Mouse (Mus musculus): Measurements from ENCODE around the gene Naa80.
"Not testable (repeated sequence)": the region's sequence is repeated elsewhere in the genome, so short reads cannot be mapped to it uniquely, and the experiment has no call there.

The Naa80 gene

DNA sequence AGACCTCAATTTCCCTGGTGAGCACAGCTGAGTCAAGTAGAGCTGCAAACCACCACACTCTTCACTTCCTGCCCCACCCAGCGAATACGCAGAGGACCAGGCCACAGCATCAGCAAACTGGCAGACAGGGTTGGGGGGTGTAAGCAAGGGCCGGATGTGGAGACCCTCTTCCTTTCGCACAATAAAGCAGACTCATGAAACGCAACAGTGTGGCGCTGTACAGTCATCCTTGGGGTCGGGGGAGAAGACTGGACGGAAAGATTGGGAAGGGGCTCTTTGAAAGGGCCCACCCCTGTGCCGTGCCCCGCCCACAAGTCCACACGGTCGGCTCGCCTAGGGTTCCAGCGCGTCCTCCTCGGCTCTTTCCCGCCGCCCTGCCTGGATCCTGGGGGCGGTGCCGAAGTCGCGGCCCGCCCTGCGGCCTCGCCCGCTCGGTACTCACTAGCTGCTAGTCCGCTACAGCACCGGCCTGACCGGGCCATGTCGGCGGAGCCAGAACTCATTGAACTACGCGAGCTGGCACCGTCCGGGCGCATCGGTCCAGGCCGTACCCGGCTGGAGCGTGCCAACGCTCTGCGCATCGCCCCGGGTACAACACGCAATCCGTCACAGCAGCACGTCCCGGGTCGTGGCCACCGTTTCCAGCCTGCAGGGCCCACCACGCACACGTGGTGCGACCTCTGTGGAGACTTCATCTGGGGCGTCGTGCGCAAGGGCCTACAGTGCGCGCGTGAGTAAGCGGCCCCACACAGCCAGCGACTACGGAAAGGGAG is 27.4 kb upstream of the Naa80 start, which contains the start of gene Rassf1:
Gene Rassf1, plus strand, starts transcription at position 439 of the 773 bp plus-strand sequence.
- no peak for DNase-seq (ENCODE audit: low spot score)

DNA sequence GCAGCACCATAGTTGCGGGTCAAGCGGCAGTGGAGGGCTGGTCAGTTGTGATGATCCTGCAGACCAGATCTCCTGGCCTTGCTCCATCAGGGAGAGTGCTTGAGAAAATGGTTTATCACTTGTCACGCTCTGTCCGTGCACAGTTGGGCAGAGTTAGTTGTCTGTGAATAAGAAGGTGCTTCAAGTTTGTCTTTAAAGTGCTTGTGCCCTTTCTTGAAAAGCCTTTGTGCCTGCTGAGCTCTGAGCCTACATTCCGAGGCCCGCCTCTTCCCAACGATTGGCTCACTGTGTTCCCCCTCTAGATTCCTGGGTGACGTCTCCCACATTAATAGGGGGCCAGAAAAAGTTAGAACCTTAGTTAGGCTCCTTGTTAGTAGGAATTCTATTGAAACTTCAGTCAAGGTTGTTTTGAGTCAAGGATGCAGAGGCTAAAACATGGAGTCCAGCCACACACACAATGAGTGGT is 26.8 kb upstream of the Naa80 start:
- no peak for DNase-seq (ENCODE audit: low spot score)

- DNase-seq (ENCODE audit: low spot score): no peak
These were observed 25.8 kb upstream of the Naa80 start for GRCm38 (mm10) chr9:107552690-107553393.

DNA sequence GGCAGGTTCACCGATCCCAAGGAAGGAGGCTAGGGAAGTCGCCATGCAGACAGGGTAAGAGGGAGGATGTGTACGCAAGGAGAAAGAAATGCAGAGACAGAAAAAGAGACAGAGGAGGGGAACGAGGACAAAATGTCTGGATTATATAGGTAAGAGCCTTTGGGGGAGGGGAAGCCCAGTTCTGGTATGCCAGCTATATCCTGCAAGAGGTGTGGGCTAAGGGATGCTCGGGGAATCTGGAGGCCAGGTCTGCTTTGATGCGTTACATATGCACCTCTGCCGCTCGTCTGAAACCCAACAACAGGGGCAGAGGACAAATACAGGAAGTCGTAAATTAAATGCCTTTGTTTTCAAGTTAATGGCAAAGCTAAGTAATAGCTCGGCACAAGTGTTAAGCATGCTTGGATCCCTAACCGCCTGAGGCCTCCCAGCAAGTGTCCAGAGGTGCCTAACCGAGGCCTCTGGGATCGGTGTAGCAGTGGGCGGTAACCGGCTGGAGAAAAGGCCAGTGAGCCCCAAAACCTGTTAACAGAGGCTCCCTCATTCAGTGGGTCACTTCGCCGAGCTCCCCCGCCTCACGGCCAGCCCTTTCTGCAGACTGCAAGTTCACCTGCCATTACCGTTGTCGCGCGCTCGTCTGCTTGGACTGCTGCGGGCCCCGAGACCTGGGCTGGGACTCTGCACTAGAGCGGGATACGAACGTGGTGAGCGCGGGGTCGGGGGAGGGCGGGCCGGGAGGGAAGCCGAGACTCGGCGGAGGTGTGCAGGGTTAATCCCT is 25.0 kb upstream of the Naa80 start:
- DNase-seq (ENCODE audit: low spot score): no peak

- DNase-seq (ENCODE audit: low spot score): peak; percentile 75
These were observed 24.3 kb upstream of the Naa80 start for GRCm38 (mm10) chr9:107554319-107554825.

GRCm38 (mm10) chr9:107555031-107555457 is 23.6 kb upstream of the Naa80 start:
- DNase-seq (ENCODE audit: low spot score): no peak

GRCm38 (mm10) chr9:107555701-107556100 is 23.0 kb upstream of the Naa80 start:
- DNase-seq (ENCODE audit: low spot score): no peak

GRCm38 (mm10) chr9:107556346-107556745 is 22.3 kb upstream of the Naa80 start:
- no peak for DNase-seq (ENCODE audit: low spot score)

DNA sequence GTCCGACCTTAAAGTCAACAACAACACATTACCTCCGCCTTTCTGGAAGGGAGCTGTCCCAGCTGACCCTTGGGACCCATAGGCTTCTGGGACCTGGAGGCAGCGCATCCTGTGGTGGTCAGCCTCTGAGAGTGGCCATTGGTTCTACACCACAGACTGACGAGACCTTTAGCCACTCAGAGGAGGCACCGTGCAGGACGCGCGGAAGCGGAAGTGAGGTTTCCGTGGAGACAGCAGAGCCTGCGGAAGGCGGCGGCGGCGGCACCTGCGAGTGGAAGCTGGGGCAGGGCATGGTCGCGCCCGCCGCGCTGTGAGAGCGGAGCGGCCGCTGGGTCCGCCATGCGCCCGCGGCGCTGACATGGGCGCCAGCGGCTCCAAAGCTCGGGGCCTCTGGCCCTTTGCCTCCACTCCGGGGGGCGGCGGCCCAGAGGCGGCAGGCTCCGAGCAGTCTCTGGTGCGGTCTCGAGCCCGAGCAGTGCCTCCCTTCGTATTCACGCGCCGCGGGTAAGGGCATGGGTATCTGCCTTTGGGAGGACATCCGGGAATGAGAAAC is 15.6 kb upstream of the Naa80 start, which contains the start of gene Tusc2:
Gene Tusc2, plus strand, starts transcription at position 227 of the 553 bp plus-strand sequence.
- DNase-seq (ENCODE audit: low spot score): peak; percentile 75

- not testable (repeated sequence) for DNase-seq (ENCODE audit: low spot score)
These were observed 13.1 kb upstream of the Naa80 start for GRCm38 (mm10) chr9:107565556-107565955.

DNA sequence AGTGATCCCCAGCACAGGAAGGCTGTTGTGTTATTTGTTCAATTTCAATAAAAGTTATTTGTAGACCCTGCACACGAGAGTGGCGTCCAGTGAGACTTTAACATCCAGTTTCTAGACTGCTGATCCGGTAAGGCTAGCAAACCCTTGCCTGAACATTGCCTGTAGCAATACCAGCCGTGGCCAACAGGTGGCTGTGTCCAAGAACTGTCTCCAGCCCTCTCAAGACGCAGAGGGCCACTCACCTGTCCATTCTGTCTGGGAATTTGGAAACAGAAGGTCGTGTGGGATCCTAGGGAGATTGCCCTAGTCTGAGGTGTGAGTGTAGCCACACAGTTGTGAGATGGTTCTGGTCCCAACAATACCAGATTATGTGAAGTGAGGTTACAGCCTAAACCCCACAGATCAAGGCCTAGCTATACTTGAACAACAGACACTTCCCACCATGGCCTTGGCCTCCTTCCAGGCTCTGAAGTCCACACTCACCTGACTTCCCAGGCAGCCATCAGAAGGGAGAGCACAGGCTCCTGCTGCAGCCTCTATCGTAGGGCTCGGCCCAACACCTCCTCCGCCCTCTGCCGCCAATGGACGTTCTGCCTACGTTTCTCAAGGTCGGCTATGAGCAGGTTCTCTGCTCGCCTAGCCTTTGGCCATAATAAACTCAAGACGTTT is 12.5 kb upstream of the Naa80 start:
- DNase-seq (ENCODE audit: low spot score): no peak

GRCm38 (mm10) chr9:107566855-107567254 is 11.8 kb upstream of the Naa80 start:
- DNase-seq (ENCODE audit: low spot score): no peak

DNA sequence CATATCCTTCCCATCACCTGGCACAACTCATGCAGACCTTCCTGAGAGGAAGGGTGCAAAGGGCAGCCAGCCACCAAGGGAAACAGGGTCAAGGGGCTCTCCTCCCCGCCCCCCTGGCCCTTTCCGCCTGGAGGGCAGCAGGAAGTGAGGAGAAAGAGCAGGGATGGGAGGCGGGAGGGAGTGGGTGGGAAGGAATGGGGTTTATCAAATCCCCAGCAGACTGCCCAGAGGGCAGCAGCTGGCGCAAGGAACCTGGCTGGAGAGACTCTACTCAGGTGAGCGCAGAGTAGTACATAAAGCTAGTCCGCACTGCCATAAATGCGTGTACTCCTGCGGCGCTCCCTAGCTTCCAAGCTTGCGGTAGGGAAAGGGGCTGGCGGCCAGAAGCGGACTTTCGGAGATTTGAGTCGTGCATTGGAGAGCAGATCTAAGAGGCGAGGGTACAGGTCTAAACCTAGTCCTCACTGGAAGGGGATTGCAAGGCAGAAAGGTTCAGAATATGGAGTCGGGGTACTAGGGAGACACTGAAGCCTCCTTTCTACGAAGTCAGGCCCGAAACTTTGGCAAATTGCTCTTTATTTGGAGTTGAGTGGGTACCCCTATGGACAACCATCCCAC is 10.9 kb upstream of the Naa80 start, which contains the start of gene Hyal2:
Gene Hyal2, plus strand, starts transcription at position 244 of the 618 bp plus-strand sequence.
- DNase-seq (ENCODE audit: low spot score): no peak

DNA sequence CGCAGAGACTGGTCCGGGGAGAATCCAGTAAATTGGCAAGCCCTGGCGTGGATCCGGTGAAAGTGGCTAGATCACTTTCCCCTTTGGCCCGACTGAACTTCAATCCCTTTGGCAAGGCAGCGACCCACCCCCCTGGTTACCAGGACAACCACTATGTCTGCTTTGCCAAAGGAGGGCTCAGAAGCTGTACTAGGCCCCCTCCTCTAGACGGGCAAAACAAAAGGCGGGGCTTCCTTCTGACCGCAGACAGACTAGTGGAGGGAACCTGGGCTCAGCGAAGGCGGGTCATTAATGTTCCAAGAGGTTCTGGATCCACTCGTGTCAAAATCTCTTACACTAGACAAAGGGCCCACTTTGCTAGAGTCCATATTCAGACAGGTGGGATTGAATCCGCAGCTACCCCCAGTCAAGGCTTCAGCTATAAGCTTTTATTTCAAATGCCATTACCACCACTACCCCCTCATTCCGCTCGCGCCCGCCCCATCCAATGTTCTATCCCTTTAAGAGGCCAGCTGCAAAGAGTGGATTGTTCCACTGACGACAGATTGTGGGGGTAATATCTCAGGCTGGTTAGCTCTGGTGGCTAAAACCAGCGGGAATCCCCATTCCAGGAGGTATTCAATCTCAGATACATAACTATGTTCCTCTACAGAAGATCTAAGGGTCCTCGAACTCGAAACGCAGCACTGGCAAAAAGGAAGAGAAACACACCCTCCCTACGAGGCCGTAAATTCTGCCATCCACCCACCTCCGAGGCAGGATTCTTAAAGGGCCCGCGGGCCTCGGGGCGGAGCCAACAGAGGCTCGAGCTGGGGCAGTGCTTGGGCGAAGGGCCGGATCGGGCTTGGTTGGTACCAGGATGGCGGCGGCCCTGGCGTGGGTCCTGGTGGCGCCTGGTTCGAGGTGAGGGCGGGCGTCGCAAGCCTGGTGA is 10.1 kb upstream of the Naa80 start:
- DNase-seq (ENCODE audit: low spot score): no peak

DNA sequence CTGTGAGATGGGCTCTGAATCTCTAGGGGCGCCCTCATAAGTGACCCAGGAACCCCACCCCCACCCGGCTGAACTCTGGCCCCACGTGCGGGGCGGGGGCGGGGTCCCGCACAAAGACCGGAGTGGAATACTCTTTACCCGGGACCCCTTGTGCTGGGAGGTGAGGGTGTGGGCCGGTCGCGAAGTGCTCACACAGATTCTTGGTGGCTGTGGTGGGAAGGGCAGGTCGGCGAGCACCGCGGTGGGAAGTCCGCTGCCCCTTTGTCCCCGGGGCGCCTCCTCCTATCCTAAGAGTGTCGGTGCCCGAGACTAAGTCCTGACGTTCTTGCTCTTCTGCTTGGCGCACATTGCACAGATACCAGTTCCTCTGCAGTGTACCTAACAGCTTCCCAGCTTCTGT is 9.4 kb upstream of the Naa80 start:
- no peak for DNase-seq (ENCODE audit: low spot score)

DNA sequence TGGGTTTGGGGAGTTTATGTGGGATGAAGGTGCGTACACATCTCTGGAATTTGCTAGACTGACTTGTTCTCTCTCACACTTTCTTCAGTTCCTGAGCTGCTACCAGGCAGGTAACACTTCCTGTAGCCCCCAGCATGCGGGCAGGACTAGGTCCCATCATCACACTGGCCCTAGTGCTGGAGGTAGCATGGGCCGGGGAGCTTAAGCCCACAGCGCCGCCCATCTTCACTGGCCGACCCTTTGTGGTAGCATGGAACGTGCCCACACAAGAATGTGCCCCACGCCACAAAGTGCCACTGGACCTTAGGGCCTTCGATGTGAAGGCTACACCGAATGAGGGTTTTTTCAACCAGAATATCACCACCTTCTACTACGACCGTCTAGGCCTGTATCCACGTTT is 8.7 kb upstream of the Naa80 start:
- DNase-seq (ENCODE audit: low spot score): no peak

- no peak for DNase-seq (ENCODE audit: low spot score)
These were observed 7.8 kb upstream of the Naa80 start for GRCm38 (mm10) chr9:107570845-107571244.

DNA sequence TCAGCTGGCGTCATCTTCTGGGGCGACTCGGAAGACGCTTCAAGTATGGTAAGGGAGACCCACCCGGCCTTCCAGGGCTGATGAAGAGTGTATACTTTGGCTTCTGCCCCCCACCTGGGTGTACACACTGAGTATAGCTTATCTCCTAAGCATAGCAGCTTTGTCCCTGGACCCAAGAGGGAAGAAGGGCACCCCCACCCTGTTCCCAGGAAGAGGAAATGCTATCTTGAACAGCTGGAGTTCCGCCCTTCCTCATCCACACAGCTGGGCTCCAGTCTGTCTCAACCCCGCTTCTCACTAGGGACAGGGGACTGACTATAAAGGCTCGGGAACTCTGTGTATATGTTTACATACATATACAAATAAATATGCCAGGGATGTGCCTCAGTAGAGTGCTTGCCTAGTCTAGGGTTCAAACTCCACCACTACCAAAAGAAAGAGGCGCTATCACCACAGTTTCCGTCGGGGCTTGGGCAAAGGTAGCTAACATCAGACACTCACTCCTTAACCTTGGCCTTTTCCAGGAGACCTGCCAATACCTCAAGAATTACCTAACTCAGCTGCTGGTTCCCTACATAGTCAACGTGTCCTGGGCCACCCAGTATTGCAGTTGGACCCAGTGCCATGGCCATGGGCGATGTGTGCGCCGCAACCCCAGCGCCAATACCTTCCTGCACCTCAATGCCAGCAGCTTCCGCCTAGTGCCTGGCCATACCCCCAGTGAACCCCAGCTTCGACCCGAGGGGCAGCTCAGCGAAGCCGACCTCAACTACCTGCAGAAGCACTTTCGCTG is 7.0 kb upstream of the Naa80 start:
- DNase-seq (ENCODE audit: low spot score): no peak

DNA sequence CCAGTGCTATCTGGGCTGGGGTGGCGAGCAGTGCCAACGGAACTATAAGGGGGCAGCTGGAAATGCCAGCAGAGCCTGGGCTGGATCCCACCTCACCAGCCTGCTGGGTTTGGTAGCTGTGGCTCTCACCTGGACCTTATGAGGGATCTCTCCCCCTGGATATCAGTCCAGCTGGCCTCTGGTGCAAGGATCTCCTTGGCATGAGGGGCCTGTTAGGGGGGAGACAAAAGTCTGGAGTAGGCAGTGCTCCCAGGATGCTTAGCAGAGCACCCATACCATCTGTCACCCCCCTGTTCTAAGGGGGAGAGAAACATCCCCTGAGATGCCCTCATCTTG is 6.4 kb upstream of the Naa80 start:
- DNase-seq (ENCODE audit: low spot score): no peak
